Mouse (Mus musculus): ENCODE data around the gene Scmh1. TPM values are rescaled to one million over a fixed set of nuclear protein-coding genes. Genes with fewer than 3 reads are reported as not detected.

Gene Scmh1
- polyA plus RNA-seq, 1 experiment from 2014 or later, result 22.6 TPM

DNA sequence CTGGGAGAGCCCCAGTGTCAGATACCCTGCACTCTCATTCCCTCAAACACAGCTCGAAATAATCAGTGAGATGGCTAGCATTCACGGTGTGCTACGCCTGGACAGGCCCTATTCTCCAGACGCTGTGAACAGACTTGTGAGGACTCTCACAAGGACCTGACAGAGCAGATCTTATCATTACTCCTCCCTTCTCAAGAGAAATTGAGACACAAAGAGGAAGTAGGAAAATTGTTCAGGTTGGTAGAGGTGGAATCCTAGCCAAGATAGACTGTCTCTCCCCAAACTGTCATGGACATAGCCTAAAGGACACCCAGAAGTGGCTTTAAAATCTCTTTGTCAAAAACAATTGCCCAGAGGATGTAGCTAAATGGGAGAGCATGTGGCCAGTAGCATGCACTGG lies 31.3 kb upstream of the Scmh1 start:
- Histone ChIP-seq H3K27ac (ENCODE audit: low read length) (no peak overlapping the region), H3K4me3 (ENCODE audit: low read length) (no peak overlapping the region), H3K4me2 (ENCODE audit: low read depth, low read length) (no peak overlapping the region), H3K9me3 (ENCODE audit: control insufficient read depth, low read length) (no peaks in the 10 kb centered on the region), H3K36me3 (ENCODE audit: control insufficient read depth, insufficient read depth, low read length) (no peaks in the 10 kb centered on the region), H3K27me3 (replicated peaks; ENCODE audit: control insufficient read depth, insufficient read depth, low read length) (0 out of 2 replicates have a peak, but pooled peaks cover 3% of the 10 kb centered on the region), H3K9ac (ENCODE audit: low read depth, low read length) (no peak overlapping the region), H3K4me1 (ENCODE audit: control insufficient read depth, insufficient read depth, low read length) (no peaks in the 10 kb centered on the region)
- ATAC-seq, result no peak
- WGBS, result 46% methylated on average over 4 of the region's 4 CpGs

DNA sequence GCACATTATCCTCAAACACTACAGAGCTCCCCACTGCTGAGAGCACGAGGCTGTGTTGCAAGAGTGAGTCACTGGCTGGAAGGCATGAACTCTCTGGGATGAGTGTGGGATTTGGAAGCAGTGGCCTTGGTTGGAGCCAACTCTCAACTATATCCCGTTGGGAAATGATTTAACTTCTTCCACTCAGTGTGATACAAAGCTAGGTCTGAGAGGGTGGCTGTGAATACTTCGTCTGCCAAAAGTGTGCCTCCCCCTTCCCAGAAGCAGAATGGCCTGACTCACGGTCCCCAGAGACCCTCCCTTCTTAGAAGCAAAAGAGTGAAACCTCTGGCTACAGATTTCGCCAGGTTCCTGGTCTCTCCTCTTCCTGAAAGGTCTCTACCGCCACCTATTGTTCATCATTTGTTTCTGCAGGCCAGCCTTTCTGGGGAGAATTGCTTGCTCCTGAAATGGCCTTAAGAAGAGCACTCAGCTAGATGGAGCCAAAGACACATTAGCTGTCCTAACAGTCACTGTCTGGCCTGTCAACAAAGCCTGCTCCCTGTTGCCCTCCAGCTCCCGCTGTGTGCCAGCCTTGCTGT lies 24.2 kb upstream of the Scmh1 start:
- H3K36me3 ChIP-seq (ENCODE audit: control insufficient read depth, insufficient read depth, low read length), result no peaks in the 10 kb centered on the region
- 6% methylated on average over 7 of the region's 7 CpGs for WGBS
- ATAC-seq, result peak; percentile 84
- peaks cover 8% of the 10 kb centered on the region; the same call in 1 of the 2 replicates for H3K4me1 ChIP-seq (ENCODE audit: control insufficient read depth, insufficient read depth, low read length)
- H3K9me3 ChIP-seq (ENCODE audit: control insufficient read depth, low read length), result no peaks in the 10 kb centered on the region
- H3K9ac ChIP-seq (ENCODE audit: low read depth, low read length), result no peak overlapping the region
- peak overlapping the region; percentile 43 for H3K4me2 ChIP-seq (ENCODE audit: low read depth, low read length)
- no peaks in the 10 kb centered on the region for H3K27me3 ChIP-seq (replicated peaks; ENCODE audit: control insufficient read depth, insufficient read depth, low read length)
- no peak overlapping the region for H3K4me3 ChIP-seq (ENCODE audit: low read length)
- H3K27ac ChIP-seq (ENCODE audit: low read length), result no peak overlapping the region

- 77% methylated on average over 2 of the region's 2 CpGs for WGBS
- Histone ChIP-seq H3K36me3 (ENCODE audit: control insufficient read depth, insufficient read depth, low read length) (no peaks in the 10 kb centered on the region), H3K4me3 (ENCODE audit: low read length) (no peak overlapping the region), H3K27me3 (replicated peaks; ENCODE audit: control insufficient read depth, insufficient read depth, low read length) (no peaks in the 10 kb centered on the region), H3K4me1 (ENCODE audit: control insufficient read depth, insufficient read depth, low read length) (peaks cover 7% of the 10 kb centered on the region; the same call in 1 of the 2 replicates), H3K9me3 (ENCODE audit: control insufficient read depth, low read length) (no peaks in the 10 kb centered on the region), H3K9ac (ENCODE audit: low read depth, low read length) (no peak overlapping the region), H3K27ac (ENCODE audit: low read length) (no peak overlapping the region), H3K4me2 (ENCODE audit: low read depth, low read length) (no peak overlapping the region)
- no peak for ATAC-seq
These were observed 19.6 kb upstream of the Scmh1 start for GRCm38 (mm10) chr4:120385496-120385895.

GRCm38 (mm10) chr4:120387496-120387895 lies 17.6 kb upstream of the Scmh1 start:
- Histone ChIP-seq H3K27ac (ENCODE audit: low read length) (no peak overlapping the region), H3K4me3 (ENCODE audit: low read length) (no peak overlapping the region), H3K27me3 (replicated peaks; ENCODE audit: control insufficient read depth, insufficient read depth, low read length) (no peaks in the 10 kb centered on the region), H3K4me1 (ENCODE audit: control insufficient read depth, insufficient read depth, low read length) (no peaks in the 10 kb centered on the region), H3K9ac (ENCODE audit: low read depth, low read length) (no peak overlapping the region), H3K36me3 (ENCODE audit: control insufficient read depth, insufficient read depth, low read length) (no peaks in the 10 kb centered on the region), H3K9me3 (ENCODE audit: control insufficient read depth, low read length) (no peaks in the 10 kb centered on the region), H3K4me2 (ENCODE audit: low read depth, low read length) (no peak overlapping the region)
- 39% methylated on average over 4 of the region's 4 CpGs for WGBS
- no peak for ATAC-seq

DNA sequence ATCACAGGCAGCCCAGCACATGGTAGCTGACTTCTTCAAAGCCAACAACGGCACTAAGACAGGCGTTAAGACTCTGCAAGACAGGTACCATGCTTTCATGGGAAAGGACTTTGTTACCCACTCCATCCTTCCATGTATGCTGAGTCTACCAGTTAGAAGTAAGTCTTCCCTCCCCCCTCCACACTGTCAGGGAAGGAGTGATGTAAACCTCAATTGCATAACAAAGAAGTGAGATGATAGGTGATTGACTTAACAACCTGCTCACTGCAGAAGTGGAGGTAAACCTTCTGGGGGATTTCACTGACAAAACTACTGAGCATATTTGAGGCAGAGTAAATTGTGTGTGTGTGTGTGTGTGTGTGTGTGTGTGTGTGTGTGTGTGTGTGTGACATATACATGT lies 17.1 kb upstream of the Scmh1 start:
- Histone ChIP-seq H3K4me2 (ENCODE audit: low read depth, low read length) (no peak overlapping the region), H3K9me3 (ENCODE audit: control insufficient read depth, low read length) (no peaks in the 10 kb centered on the region), H3K27me3 (replicated peaks; ENCODE audit: control insufficient read depth, insufficient read depth, low read length) (no peaks in the 10 kb centered on the region), H3K4me1 (ENCODE audit: control insufficient read depth, insufficient read depth, low read length) (peaks cover 1% of the 10 kb centered on the region), H3K4me3 (ENCODE audit: low read length) (no peak overlapping the region), H3K27ac (ENCODE audit: low read length) (no peak overlapping the region), H3K36me3 (ENCODE audit: control insufficient read depth, insufficient read depth, low read length) (no peaks in the 10 kb centered on the region), H3K9ac (ENCODE audit: low read depth, low read length) (no peak overlapping the region)
- WGBS, result 82% methylated on average over 2 of the region's 2 CpGs
- no peak for ATAC-seq

DNA sequence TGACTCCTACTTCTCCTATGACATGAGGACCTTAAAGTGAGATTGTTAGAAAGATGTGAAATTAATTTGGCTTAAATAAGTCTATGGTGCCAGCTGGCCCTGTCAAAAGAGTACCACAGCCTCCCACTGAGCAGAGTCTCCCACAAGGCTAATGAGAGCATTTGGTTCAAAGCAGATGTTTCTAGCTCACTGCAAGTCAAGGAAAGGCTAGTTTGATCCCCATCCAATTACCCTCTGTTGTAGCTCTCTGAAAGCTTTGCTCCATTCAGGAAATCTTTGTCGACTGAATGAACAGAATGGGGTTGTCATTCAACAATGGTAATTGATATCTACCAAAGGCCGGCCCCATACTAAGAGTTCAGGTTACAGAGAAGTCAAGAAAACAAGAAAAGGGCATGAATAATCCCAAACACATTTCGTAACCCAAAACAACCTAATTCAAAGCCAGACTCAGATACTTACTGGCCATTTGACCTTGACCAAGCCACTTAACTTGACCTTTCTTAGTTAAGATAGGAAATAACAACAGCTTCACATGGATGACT lies 16.0 kb upstream of the Scmh1 start:
- H3K27ac ChIP-seq (ENCODE audit: low read length), result no peak overlapping the region
- H3K4me1 ChIP-seq (ENCODE audit: control insufficient read depth, insufficient read depth, low read length), result peaks cover 3% of the 10 kb centered on the region
- no peak overlapping the region for H3K4me3 ChIP-seq (ENCODE audit: low read length)
- H3K27me3 ChIP-seq (replicated peaks; ENCODE audit: control insufficient read depth, insufficient read depth, low read length), result no peaks in the 10 kb centered on the region
- no peak overlapping the region for H3K9ac ChIP-seq (ENCODE audit: low read depth, low read length)
- H3K4me2 ChIP-seq (ENCODE audit: low read depth, low read length), result no peak overlapping the region
- H3K36me3 ChIP-seq (ENCODE audit: control insufficient read depth, insufficient read depth, low read length), result no peaks in the 10 kb centered on the region
- no peaks in the 10 kb centered on the region for H3K9me3 ChIP-seq (ENCODE audit: control insufficient read depth, low read length)
- ATAC-seq, result no peak
- WGBS, result 67% methylated on average over 3 of the region's 3 CpGs

DNA sequence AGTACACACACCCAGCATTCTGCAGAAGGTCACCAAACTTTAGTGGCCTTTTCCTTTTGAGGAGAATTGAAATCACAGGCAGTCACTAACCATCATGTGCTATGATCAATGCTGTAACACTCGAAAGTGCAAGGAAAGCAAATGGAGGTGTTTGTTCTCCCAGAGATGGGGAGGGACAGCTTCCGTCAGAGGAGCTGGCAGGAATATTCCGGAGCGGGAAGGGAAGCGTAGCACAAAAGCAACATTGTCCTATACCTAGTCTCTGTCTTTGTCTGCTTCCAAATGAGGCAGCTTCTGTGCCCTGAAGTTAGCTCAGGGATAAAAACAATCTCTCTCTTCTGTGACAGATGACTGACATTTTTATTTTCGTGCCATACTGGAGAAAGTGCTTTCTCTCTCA lies 15.5 kb upstream of the Scmh1 start:
- peaks cover 3% of the 10 kb centered on the region for H3K4me1 ChIP-seq (ENCODE audit: control insufficient read depth, insufficient read depth, low read length)
- no peaks in the 10 kb centered on the region for H3K36me3 ChIP-seq (ENCODE audit: control insufficient read depth, insufficient read depth, low read length)
- H3K4me2 ChIP-seq (ENCODE audit: low read depth, low read length), result no peak overlapping the region
- no peak overlapping the region for H3K4me3 ChIP-seq (ENCODE audit: low read length)
- ATAC-seq, result no peak
- no peak overlapping the region for H3K27ac ChIP-seq (ENCODE audit: low read length)
- WGBS, result 73% methylated on average over 6 of the region's 6 CpGs
- no peaks in the 10 kb centered on the region for H3K9me3 ChIP-seq (ENCODE audit: control insufficient read depth, low read length)
- H3K27me3 ChIP-seq (replicated peaks; ENCODE audit: control insufficient read depth, insufficient read depth, low read length), result no peaks in the 10 kb centered on the region
- H3K9ac ChIP-seq (ENCODE audit: low read depth, low read length), result no peak overlapping the region

GRCm38 (mm10) chr4:120391591-120391990 lies 13.5 kb upstream of the Scmh1 start:
- WGBS, result 69% methylated on average over 6 of the region's 6 CpGs
- Histone ChIP-seq H3K4me3 (ENCODE audit: low read length) (no peak overlapping the region), H3K36me3 (ENCODE audit: control insufficient read depth, insufficient read depth, low read length) (no peaks in the 10 kb centered on the region), H3K9me3 (ENCODE audit: control insufficient read depth, low read length) (no peaks in the 10 kb centered on the region), H3K27ac (ENCODE audit: low read length) (no peak overlapping the region), H3K4me1 (ENCODE audit: control insufficient read depth, insufficient read depth, low read length) (peaks cover 3% of the 10 kb centered on the region), H3K4me2 (ENCODE audit: low read depth, low read length) (no peak overlapping the region), H3K27me3 (replicated peaks; ENCODE audit: control insufficient read depth, insufficient read depth, low read length) (no peaks in the 10 kb centered on the region), H3K9ac (ENCODE audit: low read depth, low read length) (no peak overlapping the region)
- no peak for ATAC-seq

DNA sequence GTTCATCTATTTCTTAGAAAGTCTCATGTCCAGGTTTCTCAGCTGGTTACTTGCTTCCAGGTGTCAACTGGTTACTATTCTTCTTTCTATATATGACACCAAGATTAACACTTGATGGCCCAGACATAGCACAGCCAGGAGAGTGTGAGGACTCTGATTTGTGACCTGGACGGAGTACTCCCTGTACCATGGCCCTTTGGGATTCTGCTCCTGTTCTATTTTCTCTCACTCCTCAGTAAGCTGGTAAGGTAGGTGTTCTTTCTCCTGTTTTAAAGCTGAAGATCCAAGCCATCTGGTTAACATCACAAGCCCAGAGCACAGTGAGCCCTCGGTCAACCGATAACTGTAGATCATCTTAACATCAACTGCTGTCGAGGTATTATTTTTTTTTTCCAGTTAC lies 12.7 kb upstream of the Scmh1 start:
- ATAC-seq, result no peak
- Histone ChIP-seq H3K4me2 (ENCODE audit: low read depth, low read length) (no peak overlapping the region), H3K9me3 (ENCODE audit: control insufficient read depth, low read length) (no peaks in the 10 kb centered on the region), H3K4me1 (ENCODE audit: control insufficient read depth, insufficient read depth, low read length) (peaks cover 3% of the 10 kb centered on the region), H3K9ac (ENCODE audit: low read depth, low read length) (no peak overlapping the region), H3K36me3 (ENCODE audit: control insufficient read depth, insufficient read depth, low read length) (no peaks in the 10 kb centered on the region), H3K4me3 (ENCODE audit: low read length) (no peak overlapping the region), H3K27me3 (replicated peaks; ENCODE audit: control insufficient read depth, insufficient read depth, low read length) (no peaks in the 10 kb centered on the region), H3K27ac (ENCODE audit: low read length) (no peak overlapping the region)
- WGBS, result 49% methylated on average over 4 of the region's 4 CpGs

DNA sequence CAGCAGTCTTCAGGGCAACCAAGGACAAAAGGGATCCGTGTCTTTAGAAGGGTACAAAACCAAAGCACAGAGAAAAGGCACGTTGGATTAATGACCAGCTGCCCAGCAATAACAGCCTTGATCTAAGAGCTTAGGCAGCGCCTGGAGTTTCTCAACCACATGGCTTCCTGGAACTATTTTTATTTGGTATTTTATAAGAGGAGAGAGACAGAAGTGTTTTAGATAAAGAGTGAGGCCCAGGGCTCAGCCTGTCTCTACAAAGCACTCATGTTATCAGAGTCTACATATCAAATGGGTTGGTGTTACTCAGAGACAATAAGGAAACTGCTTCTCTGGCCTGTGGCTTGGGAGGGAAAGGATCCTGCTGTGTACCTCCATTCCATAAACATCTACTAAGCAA lies 12.3 kb upstream of the Scmh1 start:
- 27% methylated on average over 3 of the region's 3 CpGs for WGBS
- Histone ChIP-seq H3K36me3 (ENCODE audit: control insufficient read depth, insufficient read depth, low read length) (no peaks in the 10 kb centered on the region), H3K27ac (ENCODE audit: low read length) (no peak overlapping the region), H3K9me3 (ENCODE audit: control insufficient read depth, low read length) (no peaks in the 10 kb centered on the region), H3K9ac (ENCODE audit: low read depth, low read length) (no peak overlapping the region), H3K4me2 (ENCODE audit: low read depth, low read length) (no peak overlapping the region), H3K4me1 (ENCODE audit: control insufficient read depth, insufficient read depth, low read length) (peaks cover 3% of the 10 kb centered on the region), H3K4me3 (ENCODE audit: low read length) (no peak overlapping the region), H3K27me3 (replicated peaks; ENCODE audit: control insufficient read depth, insufficient read depth, low read length) (no peaks in the 10 kb centered on the region)
- ATAC-seq, result peak; percentile 90
